Mouse (Mus musculus) forebrain, postnatal 0 days (tissue): ENCODE results near the gene Agfg2. TPM values are rescaled to one million over a fixed set of nuclear protein-coding genes. Genes with fewer than 3 reads are reported as not detected.

Source experiments
- ATAC-seq: fragments of 200-750 bp; cut with Nextera tagmentation; 2 replicates; pipeline ENCODE4 v1.8.0; 2017; ENCODE audit warnings: mild to moderate bottlenecking, moderate library complexity
- DNase-seq: peaks from one replicate; pipeline ENCODE4 v3.0.0-alpha.2; 2015
- H3K27ac ChIP-seq: fragments of 300-500 bp; sonication (generic); 2 replicates; pipeline ENCODE4 v1.5.1; 2014; ENCODE audit warnings: low read depth, mild to moderate bottlenecking, antibody characterized with exemption, low read length, moderate library complexity, mixed read lengths
- H3K27me3 ChIP-seq: fragments of 300-500 bp; sonication (generic); 2 replicates; pipeline ENCODE4 v1.6.1; 2014; ENCODE audit warnings: mild to moderate bottlenecking, low read length, mixed read lengths; ENCODE audit not compliant: insufficient read depth
- H3K36me3 ChIP-seq: fragments of 300-500 bp; sonication (generic); 2 replicates; pipeline ENCODE4 v1.6.1; 2014; ENCODE audit warnings: mild to moderate bottlenecking, moderate library complexity; ENCODE audit not compliant: insufficient read depth
- H3K4me1 ChIP-seq: fragments of 300-500 bp; sonication (generic); 2 replicates; pipeline ENCODE4 v1.6.1; 2014; ENCODE audit warnings: antibody characterized with exemption; ENCODE audit not compliant: insufficient read depth
- H3K4me2 ChIP-seq: fragments of 300-500 bp; sonication (generic); 2 replicates; pipeline ENCODE4 v1.6.1; 2014; ENCODE audit warnings: low read depth, mild to moderate bottlenecking, moderate library complexity
- H3K4me3 ChIP-seq: fragments of 300-500 bp; sonication (generic); 2 replicates; pipeline ENCODE4 v1.5.1; 2014; ENCODE audit warnings: low read depth, low read length, mixed read lengths
- H3K9ac ChIP-seq: fragments of 300-500 bp; sonication (generic); 2 replicates; pipeline ENCODE4 v1.6.1; 2014; ENCODE audit warnings: mild to moderate bottlenecking
- H3K9me3 ChIP-seq: fragments of 300-500 bp; sonication (generic); 2 replicates; pipeline ENCODE4 v1.6.1; 2016; ENCODE audit warnings: low read length
- CTCF ChIP-seq: sonication (generic); IDR thresholded peaks from 2 replicates; pipeline ENCODE4 v1.5.1; 2016; ENCODE audit warnings: antibody characterized with exemption, control low read depth, low read depth
- WGBS: fragments of 180-500 bp; shearing (Covaris S2); extraction: QIAGEN DNeasy Blood & Tissue Kit; methylation state at CpG from one replicate; pipeline ENCODE4 v1.1.7; 2014; 5-methylcytosine and 5-hydroxymethylcytosine counted together
- polyA plus RNA-seq: library from polyadenylated mRNA; unstranded; fragments of >200 nt; fragmentation: Nextera tagmentation; extraction: Ambion mirVana; gene quantifications from 2 replicates; pipeline ENCODE4 v1.2.1, GENCODE M21; 2015
- total RNA-seq: library from RNA; depleted of rRNA; stranded (reverse); fragments of >200 nt; gene quantifications from 2 replicates; pipeline ENCODE4 v1.2.3, GENCODE M21; 2014

Gene Agfg2
- total and polyA plus RNA-seq, 2 experiments from 2014 or later, result 15.0 to 18.7 TPM

- no peak for DNase-seq
- Histone ChIP-seq H3K27ac (no peak overlapping the region), H3K9ac (no peak overlapping the region), H3K36me3 (peaks cover 39% of the 10 kb centered on the region), H3K4me2 (no peak overlapping the region), H3K27me3 (no peaks in the 10 kb centered on the region), H3K9me3 (no peaks in the 10 kb centered on the region), H3K4me1 (no peaks in the 10 kb centered on the region), H3K4me3 (no peak overlapping the region)
- TF ChIP-seq CTCF, result peak; percentile 64
- 76% methylated on average over 7 of the region's 7 CpGs for WGBS
- ATAC-seq, result no peak
These were observed 29.8 kb downstream of the Agfg2 start for GRCm38 (mm10) chr5:137654746-137655145.

- no peak overlapping the region for H3K9ac ChIP-seq
- DNase-seq (no peak), ATAC-seq (no peak)
These were observed 31.2 kb downstream of the Agfg2 start for GRCm38 (mm10) chr5:137653366-137653765.

GRCm38 (mm10) chr5:137652474-137652873, 32.1 kb downstream of the Agfg2 start:
- H3K9me3 ChIP-seq, result no peaks in the 10 kb centered on the region
- peaks cover 25% of the 10 kb centered on the region for H3K36me3 ChIP-seq
- 25% methylated on average over 3 of the region's 3 CpGs for WGBS
- no peaks in the 10 kb centered on the region for H3K27me3 ChIP-seq
- DNase-seq (peak; percentile 77), ATAC-seq (peak; percentile 59; the same call in 1 of the 2 replicates)
- peak; percentile 79 for TF ChIP-seq CTCF
- H3K4me1 ChIP-seq, result no peaks in the 10 kb centered on the region
- no peak overlapping the region for H3K4me2 ChIP-seq
- no peak overlapping the region for H3K27ac ChIP-seq
- H3K4me3 ChIP-seq, result no peak overlapping the region
- no peak overlapping the region for H3K9ac ChIP-seq

More at GRCm38 (mm10) chr5:137653366-137653765, 31.2 kb downstream of the Agfg2 start:
- H3K27me3 ChIP-seq, result no peaks in the 10 kb centered on the region
- no peaks in the 10 kb centered on the region for H3K9me3 ChIP-seq
- H3K4me1 ChIP-seq, result no peaks in the 10 kb centered on the region
- H3K27ac ChIP-seq, result no peak overlapping the region
- WGBS, result 92% methylated on average over 10 of the region's 10 CpGs
- TF ChIP-seq CTCF, result no peak
- no peak overlapping the region for H3K4me3 ChIP-seq
- H3K36me3 ChIP-seq, result peaks cover 30% of the 10 kb centered on the region
- H3K4me2 ChIP-seq, result no peak overlapping the region

- peaks cover 25% of the 10 kb centered on the region for H3K36me3 ChIP-seq
- H3K9ac ChIP-seq, result no peak overlapping the region
- TF ChIP-seq CTCF, result no peak
- WGBS, result 21% methylated on average over 18 of the region's 18 CpGs
- H3K27me3 ChIP-seq, result peaks cover 14% of the 10 kb centered on the region; the same call in 1 of the 2 replicates
- no peaks in the 10 kb centered on the region for H3K9me3 ChIP-seq
- H3K4me2 ChIP-seq, result no peak overlapping the region
- no peak for DNase-seq
- no peak overlapping the region for H3K4me3 ChIP-seq
- no peaks in the 10 kb centered on the region for H3K4me1 ChIP-seq
- ATAC-seq, result no peak
- no peak overlapping the region for H3K27ac ChIP-seq
These were observed 34.6 kb downstream of the Agfg2 start for GRCm38 (mm10) chr5:137649669-137650571.

GRCm38 (mm10) chr5:137649251-137649650, 35.3 kb downstream of the Agfg2 start:
- H3K9me3 ChIP-seq, result no peaks in the 10 kb centered on the region
- H3K4me1 ChIP-seq, result no peaks in the 10 kb centered on the region
- H3K27ac ChIP-seq, result no peak overlapping the region
- H3K4me2 ChIP-seq, result no peak overlapping the region
- no peak for TF ChIP-seq CTCF
- H3K4me3 ChIP-seq, result no peak overlapping the region
- H3K27me3 ChIP-seq, result peaks cover 14% of the 10 kb centered on the region; the same call in 1 of the 2 replicates
- H3K9ac ChIP-seq, result no peak overlapping the region
- 25% methylated on average over 4 of the region's 4 CpGs for WGBS
- peaks cover 22% of the 10 kb centered on the region for H3K36me3 ChIP-seq
- ATAC-seq (no peak), DNase-seq (no peak)

- peak; percentile 87 for ATAC-seq
- peak; percentile 53 for DNase-seq
- Histone ChIP-seq H3K9ac (no peak overlapping the region), H3K27me3 (peaks cover 14% of the 10 kb centered on the region), H3K9me3 (no peaks in the 10 kb centered on the region), H3K27ac (no peak overlapping the region), H3K4me3 (no peak overlapping the region), H3K4me1 (no peaks in the 10 kb centered on the region), H3K4me2 (no peak overlapping the region), H3K36me3 (peaks cover 11% of the 10 kb centered on the region)
- 74% methylated on average over 9 of the region's 9 CpGs for WGBS
- no peak for TF ChIP-seq CTCF
These were observed 36.5 kb downstream of the Agfg2 start for GRCm38 (mm10) chr5:137647827-137648601.

GRCm38 (mm10) chr5:137645652-137646091, 38.9 kb downstream of the Agfg2 start, which contains the start of gene Irs3:
Irs3 (minus strand) TSS chr5:137645714.
- ATAC-seq (no peak), DNase-seq (no peak)
- Histone ChIP-seq H3K27ac (no peak within 1 kb of the TSS), H3K9ac (no peak within 1 kb of the TSS; the same call in 1 of the 2 replicates), H3K4me1 (no peaks in the 10 kb centered on the region), H3K9me3 (no peaks in the 10 kb centered on the region), H3K27me3 (peaks cover 14% of the 10 kb centered on the region), H3K4me3 (peak within 1 kb of the TSS; percentile 18), H3K36me3 (peaks cover 4% of the 10 kb centered on the region), H3K4me2 (peak within 1 kb of the TSS; percentile 44)
- 17% methylated on average over 11 of the region's 11 CpGs for WGBS
- no peak for TF ChIP-seq CTCF
